Mouse (Mus musculus): ENCODE data around the gene Serpinh1.
"Not testable (repeated sequence)": the region's sequence is repeated elsewhere in the genome, so short reads cannot be mapped to it uniquely, and the experiment has no call there.

The Serpinh1 gene

GRCm38 (mm10) chr7:99374325-99374724, 21.3 kb upstream of the Serpinh1 start:
- not testable (repeated sequence) for DNase-seq (ENCODE audit: low spot score in 2 of 2)

DNA sequence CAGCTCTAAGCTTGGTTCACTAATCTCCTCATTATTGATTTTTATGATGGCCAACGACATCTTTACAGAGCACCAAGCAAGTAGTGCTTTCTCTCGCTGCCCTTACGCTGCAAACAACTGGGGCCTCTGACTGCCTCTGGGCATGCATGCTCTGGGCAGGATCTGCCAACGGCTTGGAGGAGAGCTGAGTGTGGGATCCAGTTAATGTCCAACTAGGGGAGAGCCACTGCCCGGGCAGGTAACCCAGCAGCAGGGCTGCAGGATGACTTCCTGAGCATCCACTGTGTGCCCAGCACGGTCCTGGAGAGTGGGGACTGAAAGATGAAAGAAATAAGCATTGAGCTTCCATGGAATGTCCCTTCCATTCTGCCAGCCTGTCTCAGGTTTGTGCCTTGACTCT, 13.7 kb upstream of the Serpinh1 start:
- DNase-seq (ENCODE audit: low spot score in 2 of 2) = no peak

GRCm38 (mm10) chr7:99365069-99365468, 12.0 kb upstream of the Serpinh1 start:
- no peak for DNase-seq (ENCODE audit: low spot score in 2 of 2)

DNA sequence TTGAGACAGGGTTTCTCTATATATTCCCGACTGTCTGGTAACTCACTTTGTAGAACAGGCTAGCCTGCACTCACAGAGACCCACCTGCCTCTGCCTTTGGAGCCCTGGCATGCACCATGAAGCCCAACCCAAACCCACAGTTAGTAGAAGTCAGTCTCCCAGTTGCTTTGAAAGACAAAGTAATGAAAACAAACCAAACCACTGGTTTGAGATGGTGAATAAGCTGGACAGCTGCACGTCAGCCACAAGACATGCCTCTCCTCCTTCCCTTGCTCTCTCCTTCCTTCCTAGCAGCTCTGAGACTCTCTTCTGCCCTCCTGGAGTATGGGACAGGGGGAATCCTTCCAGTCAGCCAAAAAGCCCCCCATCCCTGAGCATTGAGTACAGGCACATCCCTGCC, 9.1 kb upstream of the Serpinh1 start:
- DNase-seq (ENCODE audit: low spot score in 2 of 2) = no peak

DNA sequence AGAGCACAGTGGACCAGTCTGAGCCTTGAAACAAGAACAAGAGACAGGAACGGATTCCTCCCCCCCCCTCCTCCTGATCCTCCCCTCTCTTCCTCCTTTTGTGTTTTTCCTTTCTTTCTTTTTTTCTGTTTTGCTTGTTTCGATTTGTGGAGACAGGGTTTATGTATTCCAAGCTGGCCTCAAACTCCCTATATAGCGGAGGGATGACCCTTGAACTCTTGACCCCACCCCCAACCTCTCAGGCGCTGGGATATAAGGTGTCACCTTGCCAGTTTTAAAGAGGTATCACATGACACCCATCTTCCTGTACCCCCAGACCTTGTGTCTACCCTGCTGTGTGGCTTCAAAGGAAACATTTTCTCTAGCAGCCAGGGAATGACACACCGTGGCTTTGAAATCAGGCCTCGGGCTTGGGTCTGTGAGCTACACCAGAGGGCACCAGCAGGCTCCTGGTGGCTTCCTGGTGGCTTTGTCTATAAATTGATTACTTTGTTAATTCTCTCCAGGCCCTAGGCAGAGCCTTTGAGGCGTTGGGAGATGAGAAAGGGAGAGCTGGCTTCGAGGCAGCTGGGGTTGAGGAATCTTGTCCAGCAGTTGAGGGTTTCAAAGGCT, 7.9 kb upstream of the Serpinh1 start:
- no peak for DNase-seq (ENCODE audit: low spot score in 2 of 2)

GRCm38 (mm10) chr7:99360021-99360802, 7.2 kb upstream of the Serpinh1 start:
- DNase-seq (ENCODE audit: low spot score in 2 of 2) = peak in 1 of 2 experiments; percentile 32

DNA sequence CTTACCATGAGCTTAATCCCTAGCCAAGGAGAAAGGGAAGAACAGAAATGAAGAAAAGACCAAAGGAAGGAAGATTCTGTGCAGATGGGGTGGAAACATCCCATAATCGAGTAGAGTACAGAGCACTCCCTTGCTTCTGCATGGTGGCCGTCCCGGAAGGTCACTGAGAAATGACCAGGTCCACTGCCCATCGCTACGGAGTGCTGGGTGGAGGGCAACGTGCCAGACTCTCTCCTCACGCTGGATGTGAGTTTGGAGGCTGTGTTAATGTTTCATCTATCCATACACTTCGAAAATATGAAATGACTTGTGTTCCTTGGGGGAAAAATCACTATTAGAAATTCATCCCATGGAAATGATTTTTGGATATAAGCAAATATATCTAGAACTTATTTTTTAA, 5.3 kb upstream of the Serpinh1 start:
- no peak for DNase-seq (ENCODE audit: low spot score in 2 of 2)

DNA sequence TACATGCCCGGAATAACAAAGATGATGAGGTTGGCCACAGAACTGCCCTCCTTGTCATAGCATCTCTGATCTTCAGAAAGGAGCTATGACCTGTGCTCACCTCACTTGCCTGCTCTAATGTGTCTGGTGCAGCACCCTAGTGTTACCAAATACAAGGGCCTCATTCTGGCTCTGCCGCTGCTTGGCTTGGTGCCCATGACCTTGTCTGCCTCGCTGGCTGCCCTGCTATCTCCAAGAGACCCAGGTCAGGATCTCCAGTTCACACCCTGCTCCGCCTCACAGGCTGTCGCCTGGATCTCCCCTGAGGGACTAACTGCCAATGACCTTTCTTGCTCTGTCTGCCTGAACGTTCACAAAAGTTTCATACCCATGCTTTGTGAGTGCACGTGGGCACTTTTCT, 4.2 kb upstream of the Serpinh1 start:
- DNase-seq (ENCODE audit: low spot score in 2 of 2) = no peak

- no peak for DNase-seq (ENCODE audit: low spot score in 2 of 2)
Observed at GRCm38 (mm10) chr7:99356244-99356930, 3.3 kb upstream of the Serpinh1 start.

DNA sequence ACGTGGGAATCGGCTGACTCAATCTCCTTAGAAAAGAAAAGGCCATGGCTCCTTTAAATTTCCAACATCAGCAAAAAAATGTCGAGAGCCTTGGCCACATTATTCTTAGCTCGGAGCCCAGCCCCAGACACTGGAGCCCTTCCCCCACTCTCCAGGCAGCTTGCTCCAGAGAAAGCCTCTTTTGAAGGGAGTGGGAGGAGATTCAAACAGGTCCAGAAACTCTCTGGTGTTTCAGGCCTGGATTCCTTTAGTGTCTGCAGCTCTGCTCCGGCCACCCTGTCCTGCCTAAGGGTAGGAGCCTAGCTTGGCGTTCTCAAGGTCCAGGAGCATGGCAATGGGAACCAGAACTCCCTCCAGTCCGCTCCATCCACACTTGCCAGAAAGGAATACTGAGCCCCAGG, 2.7 kb upstream of the Serpinh1 start:
- DNase-seq (ENCODE audit: low spot score in 2 of 2) = no peak

- DNase-seq (ENCODE audit: low spot score in 2 of 2) = no peak
Observed at GRCm38 (mm10) chr7:99351802-99352517, 1.1 kb downstream of the Serpinh1 start.

- DNase-seq (ENCODE audit: low spot score in 2 of 2) = no peak
Observed at GRCm38 (mm10) chr7:99351104-99351801, 1.8 kb downstream of the Serpinh1 start.

DNA sequence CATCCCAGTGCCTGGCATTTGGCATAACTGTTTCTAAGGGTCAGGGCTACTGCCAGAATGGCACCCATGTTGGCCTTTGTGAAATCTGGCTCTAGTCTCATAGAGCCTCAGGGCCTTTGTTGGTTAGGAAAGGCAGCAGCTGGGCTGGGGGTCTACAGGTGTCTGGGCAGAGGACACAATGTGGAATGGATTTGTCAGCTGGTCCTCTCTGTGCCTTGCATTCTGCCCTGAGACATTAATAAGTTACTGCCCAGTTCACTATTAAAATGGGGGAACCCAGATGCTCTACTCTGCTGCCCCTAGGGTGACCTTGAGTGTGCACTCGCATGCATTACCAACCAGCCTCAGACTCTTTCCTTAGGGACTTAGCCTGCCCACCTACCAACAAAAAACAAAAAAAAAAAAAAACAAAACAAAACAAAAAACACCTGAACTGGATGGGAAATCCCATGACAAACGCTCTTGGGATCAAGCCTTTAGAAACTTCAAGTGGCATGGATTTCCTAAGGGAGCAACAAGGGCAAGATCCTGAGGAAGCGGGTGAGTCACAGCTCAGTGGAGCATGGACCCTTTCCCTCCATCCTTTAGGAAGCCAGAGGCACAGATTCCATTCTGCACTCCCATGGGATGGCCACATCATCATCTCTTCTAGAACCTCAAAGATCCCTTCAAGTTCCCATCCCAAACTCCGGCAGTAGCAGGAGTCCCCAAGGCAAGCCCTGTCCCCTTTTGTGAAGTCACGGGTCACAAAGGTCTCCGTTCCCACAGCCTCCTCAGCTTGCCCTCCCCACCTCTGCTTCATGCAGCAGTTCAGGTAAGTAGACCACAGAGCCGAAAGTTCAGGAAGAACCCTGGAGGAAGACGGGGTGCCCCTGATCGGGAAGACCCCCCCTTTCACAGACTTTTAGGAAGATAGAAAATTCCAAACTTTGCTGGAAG, 3.0 kb downstream of the Serpinh1 start:
- DNase-seq (ENCODE audit: low spot score in 2 of 2) = no peak

DNA sequence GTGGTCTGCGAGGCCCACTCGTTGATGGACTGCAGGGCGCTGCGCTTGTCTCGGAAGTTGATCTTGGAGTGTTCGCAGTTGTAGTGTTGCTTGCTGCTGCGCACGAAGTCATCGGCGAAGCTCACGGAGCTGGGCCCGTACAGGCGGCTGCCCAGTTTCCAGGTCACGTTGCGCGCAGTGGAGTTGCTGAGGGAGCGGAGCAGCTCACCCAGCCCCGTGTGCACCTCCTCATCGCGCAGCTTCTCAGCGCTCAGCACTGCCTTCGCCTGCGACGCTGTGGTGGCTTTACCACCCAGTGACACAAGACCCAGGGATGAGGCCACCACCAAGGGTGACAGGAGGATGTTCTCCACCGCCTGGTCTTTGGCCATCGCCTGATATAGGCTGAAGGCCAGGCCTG, 4.2 kb downstream of the Serpinh1 start:
- no peak for DNase-seq (ENCODE audit: low spot score in 2 of 2)

GRCm38 (mm10) chr7:99347268-99347667, 5.8 kb downstream of the Serpinh1 start:
- DNase-seq (ENCODE audit: low spot score in 2 of 2) = no peak

GRCm38 (mm10) chr7:99343577-99343976, 9.5 kb downstream of the Serpinh1 start:
- DNase-seq (ENCODE audit: low spot score in 2 of 2) = no peak

GRCm38 (mm10) chr7:99340736-99341135, 12.3 kb downstream of the Serpinh1 start:
- no peak for DNase-seq (ENCODE audit: low spot score in 2 of 2)

GRCm38 (mm10) chr7:99332774-99333480, 20.1 kb downstream of the Serpinh1 start:
- DNase-seq (ENCODE audit: low spot score in 2 of 2) = peak; percentile 29 to 32

- DNase-seq (ENCODE audit: low spot score in 2 of 2) = no peak
Observed at GRCm38 (mm10) chr7:99330012-99330411, 23.0 kb downstream of the Serpinh1 start.

GRCm38 (mm10) chr7:99328847-99329246, 24.2 kb downstream of the Serpinh1 start:
- no peak for DNase-seq (ENCODE audit: low spot score in 2 of 2)

Data from spleen, postnatal 36 days (tissue).